Mouse (Mus musculus) subcutaneous adipose tissue, adult 2 months (tissue): ENCODE data around the gene Plac9b. TPM values are rescaled to one million over a fixed set of nuclear protein-coding genes. Genes with fewer than 3 reads are reported as not detected.

Experiments
- polyA plus RNA-seq: library from polyadenylated mRNA; depleted of rRNA; stranded (reverse); fragments of >200 nt; gene quantifications from 2 replicates; pipeline ENCODE4 v1.2.3, GENCODE M21; 2012; ENCODE audit warnings: low replicate concordance; rRNA removed

The Plac9b gene
- polyA plus RNA-seq, result 187 and 215 TPM in 2 replicates

GRCm38 (mm10) chr14:26182380-26182779 lies at the start of gene Plac9b:
Gene Plac9b (minus strand): TSS chr14:26182480.

DNA sequence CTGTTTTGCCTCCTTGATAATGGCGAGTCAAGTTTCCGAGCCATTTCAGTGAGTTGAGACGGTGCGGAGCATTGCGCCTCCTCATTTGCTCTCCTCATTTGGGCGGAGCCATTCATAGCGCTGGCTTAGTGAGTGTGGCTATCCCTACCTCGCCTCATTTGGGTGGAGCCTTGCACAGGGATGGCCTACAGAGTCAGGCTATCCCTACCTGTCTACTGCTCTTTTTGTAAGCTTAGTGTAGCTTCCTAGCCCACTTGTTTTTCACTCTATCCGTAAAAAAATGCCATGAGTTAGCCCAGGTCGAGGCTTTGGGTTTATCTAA lies 24.6 kb upstream of the Plac9b start, which contains the start of gene Tmem254b:
Tmem254b (minus strand) TSS at position 116 of the 322 bp plus-strand sequence.

GRCm38 (mm10) chr14:26118150-26118549 lies 64.1 kb downstream of the Plac9b start, which contains the start of gene Duxbl2:
Gene Duxbl2 (plus strand): TSS chr14:26118349.

Other genes with a start within 250 kb of the Plac9b start
- gene Cphx1, start 244.2 kb downstream of the Plac9b start, polyA plus RNA-seq, result not detected in 2 replicates
- gene Duxbl1, start 203.9 kb downstream of the Plac9b start, polyA plus RNA-seq, result 0.50 and 2.1 TPM in 2 replicates
- 541 and 599 TPM in 2 replicates for gene Gm9780, start 139.8 kb downstream of the Plac9b start, polyA plus RNA-seq
- 45.4 and 71.4 TPM in 2 replicates for gene Tmem254c, start 115.1 kb downstream of the Plac9b start, polyA plus RNA-seq
- gene Cphx2, start 101.0 kb downstream of the Plac9b start, polyA plus RNA-seq, result not detected in 2 replicates
- gene Cphx3, start 100.2 kb downstream of the Plac9b start, polyA plus RNA-seq, result not detected in 2 replicates
- gene Duxbl2, start 64.1 kb downstream of the Plac9b start, polyA plus RNA-seq, result 0.26 and 1.7 TPM in 2 replicates
- 77.8 and 107 TPM in 2 replicates for gene Tmem254b, start 24.6 kb upstream of the Plac9b start, polyA plus RNA-seq
- 0.72 and 8.9 TPM in 2 replicates for gene Duxbl3, start 75.5 kb upstream of the Plac9b start, polyA plus RNA-seq